Mouse (Mus musculus) stomach, embryonic 14.5 days (tissue): ENCODE results near the gene Grsf1. TPM values are rescaled to one million over a fixed set of nuclear protein-coding genes. Genes with fewer than 3 reads are reported as not detected.
A peak's percentile ranks its signal among the peaks of the same experiment; 100 is the strongest.

Experiments used
- ATAC-seq: fragments of 200-750 bp; cut with Nextera tagmentation; 2 replicates; pipeline ENCODE4 v1.8.0; 2017; ENCODE audit warnings: low read depth, moderate TSS enrichment; ENCODE audit not compliant: insufficient number of reproducible peaks, insufficient read depth, low FRiP score
- H3K27ac ChIP-seq: fragments of 300-500 bp; sonication (generic); 2 replicates; pipeline ENCODE4 v1.5.1; 2014; ENCODE audit warnings: mild to moderate bottlenecking, low read length, moderate library complexity, mixed read lengths
- H3K27me3 ChIP-seq: fragments of 300-500 bp; sonication (generic); 2 replicates; pipeline ENCODE4 v1.6.1; 2014; ENCODE audit warnings: low read length, control low read depth, mixed read lengths; ENCODE audit not compliant: control insufficient read depth, insufficient read depth
- H3K36me3 ChIP-seq: fragments of 300-500 bp; sonication (generic); 2 replicates; pipeline ENCODE4 v1.6.1; 2014; ENCODE audit warnings: mild to moderate bottlenecking, control low read depth, low read length, moderate library complexity, mixed read lengths; ENCODE audit not compliant: control insufficient read depth, insufficient read depth
- H3K4me1 ChIP-seq: fragments of 300-500 bp; sonication (generic); 2 replicates; pipeline ENCODE4 v1.6.1; 2014; ENCODE audit warnings: low read length, control low read depth, mixed read lengths; ENCODE audit not compliant: control insufficient read depth, insufficient read depth
- H3K4me2 ChIP-seq: fragments of 300-500 bp; sonication (generic); replicated peaks from 2 replicates; pipeline ENCODE4 v1.6.1; 2014; ENCODE audit warnings: low read depth, low read length, control low read depth
- H3K4me3 ChIP-seq: fragments of 300-500 bp; sonication (generic); 2 replicates; pipeline ENCODE4 v1.5.1; 2014; ENCODE audit warnings: low read depth, low read length, control low read depth
- H3K9ac ChIP-seq: fragments of 300-500 bp; sonication (generic); replicated peaks from 2 replicates; pipeline ENCODE4 v1.6.1; 2014; ENCODE audit warnings: low read depth, mild to moderate bottlenecking, control low read depth, low read length, moderate library complexity, mixed read lengths
- H3K9me3 ChIP-seq: fragments of 300-500 bp; sonication (generic); 2 replicates; pipeline ENCODE4 v1.6.1; 2016; ENCODE audit warnings: low read depth, low read length, control low read depth; ENCODE audit not compliant: control insufficient read depth
- WGBS: fragments of 180-500 bp; shearing (Covaris S2); extraction: QIAGEN DNeasy Blood & Tissue Kit; methylation state at CpG from one replicate; pipeline ENCODE4 v1.1.7; 2014; 5-methylcytosine and 5-hydroxymethylcytosine counted together
- polyA plus RNA-seq: library from polyadenylated mRNA; unstranded; fragments of >200 nt; fragmentation: Nextera tagmentation; extraction: Ambion mirVana; gene quantifications from 2 replicates; pipeline ENCODE4 v1.2.1, GENCODE M21; 2014

Gene Grsf1
- polyA plus RNA-seq, 1 experiment from 2014 or later, result 52.7 TPM

GRCm38 (mm10) chr5:88712328-88712727 lies 36.4 kb upstream of the Grsf1 start:
- H3K9ac ChIP-seq, result no peak overlapping the region
- no peaks in the 10 kb centered on the region for H3K27me3 ChIP-seq
- H3K4me3 ChIP-seq, result no peak overlapping the region
- H3K4me2 ChIP-seq, result no peak overlapping the region
- H3K36me3 ChIP-seq, result no peaks in the 10 kb centered on the region
- no peak for ATAC-seq
- H3K9me3 ChIP-seq, result no peaks in the 10 kb centered on the region
- 63% methylated on average over 6 of the region's 6 CpGs for WGBS
- 0 out of 2 replicates have a peak, but pooled peaks cover 6% of the 10 kb centered on the region for H3K4me1 ChIP-seq
- peak overlapping the region; percentile 3; the same call in 1 of the 2 replicates for H3K27ac ChIP-seq

GRCm38 (mm10) chr5:88711618-88712224 lies 35.8 kb upstream of the Grsf1 start:
- no peak overlapping the region for H3K4me2 ChIP-seq
- H3K4me3 ChIP-seq, result no peak overlapping the region
- H3K27ac ChIP-seq, result peak overlapping the region; percentile 58; the same call in 1 of the 2 replicates
- H3K9ac ChIP-seq, result no peak overlapping the region
- no peaks in the 10 kb centered on the region for H3K36me3 ChIP-seq
- H3K9me3 ChIP-seq, result no peaks in the 10 kb centered on the region
- 23% methylated on average over 10 of the region's 10 CpGs for WGBS
- H3K4me1 ChIP-seq, result 0 out of 2 replicates have a peak, but pooled peaks cover 6% of the 10 kb centered on the region
- H3K27me3 ChIP-seq, result no peaks in the 10 kb centered on the region
- peak; percentile 54; the same call in 1 of the 2 replicates for ATAC-seq

GRCm38 (mm10) chr5:88711128-88711527 lies 35.2 kb upstream of the Grsf1 start:
- Histone ChIP-seq H3K4me2 (no peak overlapping the region), H3K9me3 (no peaks in the 10 kb centered on the region), H3K4me1 (0 out of 2 replicates have a peak, but pooled peaks cover 6% of the 10 kb centered on the region), H3K9ac (no peak overlapping the region), H3K36me3 (no peaks in the 10 kb centered on the region), H3K27ac (peak overlapping the region; percentile 58), H3K27me3 (no peaks in the 10 kb centered on the region), H3K4me3 (no peak overlapping the region)
- peak; percentile 64; the same call in 1 of the 2 replicates for ATAC-seq

GRCm38 (mm10) chr5:88703551-88703950 lies 27.6 kb upstream of the Grsf1 start:
- H3K4me1 ChIP-seq, result no peaks in the 10 kb centered on the region
- H3K27me3 ChIP-seq, result no peaks in the 10 kb centered on the region
- no peak overlapping the region for H3K27ac ChIP-seq
- H3K4me2 ChIP-seq, result no peak overlapping the region
- 86% methylated on average over 4 of the region's 4 CpGs for WGBS
- no peak for ATAC-seq
- H3K36me3 ChIP-seq, result no peaks in the 10 kb centered on the region
- H3K9ac ChIP-seq, result no peak overlapping the region
- H3K4me3 ChIP-seq, result no peak overlapping the region
- H3K9me3 ChIP-seq, result no peaks in the 10 kb centered on the region

GRCm38 (mm10) chr5:88702041-88702440 lies 26.1 kb upstream of the Grsf1 start:
- H3K4me2 ChIP-seq, result no peak overlapping the region
- no peak overlapping the region for H3K27ac ChIP-seq
- H3K4me1 ChIP-seq, result no peaks in the 10 kb centered on the region
- H3K9me3 ChIP-seq, result no peaks in the 10 kb centered on the region
- ATAC-seq, result no peak
- no peak overlapping the region for H3K4me3 ChIP-seq
- no peaks in the 10 kb centered on the region for H3K27me3 ChIP-seq
- H3K36me3 ChIP-seq, result no peaks in the 10 kb centered on the region
- 59% methylated on average over 4 of the region's 4 CpGs for WGBS
- no peak overlapping the region for H3K9ac ChIP-seq

GRCm38 (mm10) chr5:88699251-88699913 lies 23.4 kb upstream of the Grsf1 start:
- ATAC-seq, result 0 out of 2 replicates have a peak, but pooled peaks have one; percentile 71
- Histone ChIP-seq H3K4me3 (no peak overlapping the region), H3K4me1 (no peaks in the 10 kb centered on the region), H3K9me3 (no peaks in the 10 kb centered on the region), H3K27me3 (no peaks in the 10 kb centered on the region), H3K27ac (no peak overlapping the region), H3K36me3 (no peaks in the 10 kb centered on the region), H3K4me2 (no peak overlapping the region), H3K9ac (no peak overlapping the region)
- 62% methylated on average over 4 of the region's 4 CpGs for WGBS

- H3K9me3 ChIP-seq, result no peaks in the 10 kb centered on the region
- no peaks in the 10 kb centered on the region for H3K27me3 ChIP-seq
- H3K9ac ChIP-seq, result no peak overlapping the region
- no peaks in the 10 kb centered on the region for H3K4me1 ChIP-seq
- ATAC-seq, result no peak
- H3K27ac ChIP-seq, result no peak overlapping the region
- WGBS, result 81% methylated on average over 5 of the region's 5 CpGs
- H3K36me3 ChIP-seq, result no peaks in the 10 kb centered on the region
- H3K4me2 ChIP-seq, result no peak overlapping the region
- H3K4me3 ChIP-seq, result no peak overlapping the region
Observed at GRCm38 (mm10) chr5:88697291-88697690, 21.3 kb upstream of the Grsf1 start.

GRCm38 (mm10) chr5:88693057-88693456 lies 17.1 kb upstream of the Grsf1 start:
- no peak for ATAC-seq

More at GRCm38 (mm10) chr5:88693057-88693456, 17.1 kb upstream of the Grsf1 start:
- no peaks in the 10 kb centered on the region for H3K9me3 ChIP-seq
- H3K4me1 ChIP-seq, result 0 out of 2 replicates have a peak, but pooled peaks cover 3% of the 10 kb centered on the region
- no peaks in the 10 kb centered on the region for H3K27me3 ChIP-seq
- H3K9ac ChIP-seq, result no peak overlapping the region
- no peak overlapping the region for H3K27ac ChIP-seq
- no peak overlapping the region for H3K4me2 ChIP-seq
- no peaks in the 10 kb centered on the region for H3K36me3 ChIP-seq
- H3K4me3 ChIP-seq, result no peak overlapping the region
